Mouse (Mus musculus) forelimb bud, embryonic 11.5 days (tissue): ENCODE data around the gene Hnrnpd.

ENCODE experiments used
- DNase-seq: peaks from one replicate; pipeline ENCODE4 v3.0.0-alpha.2; 2012; ENCODE audit warnings: low read depth, low spot score

Gene Hnrnpd

GRCm38 (mm10) chr5:99978699-99979442 lies at the start of gene Hnrnpd, which contains the start of gene 4930524J08Rik:
Gene Hnrnpd, minus strand, starts transcription at chr5:99978938.
Gene 4930524J08Rik, plus strand, starts transcription at chr5:99979061.
- DNase-seq = peak; percentile 96

GRCm38 (mm10) chr5:100024868-100025267 lies 46.1 kb upstream of the Hnrnpd start:
- no peak for DNase-seq

GRCm38 (mm10) chr5:100024403-100024802 lies 45.7 kb upstream of the Hnrnpd start:
- no peak for DNase-seq

GRCm38 (mm10) chr5:100020089-100020488 lies 41.4 kb upstream of the Hnrnpd start:
- no peak for DNase-seq

GRCm38 (mm10) chr5:100012599-100012998 lies 33.9 kb upstream of the Hnrnpd start:
- DNase-seq = no peak

GRCm38 (mm10) chr5:100008485-100008884 lies 29.7 kb upstream of the Hnrnpd start:
- no peak for DNase-seq

- no peak for DNase-seq
Measured at GRCm38 (mm10) chr5:100007040-100007375, 28.3 kb upstream of the Hnrnpd start.

- DNase-seq = no peak
Measured at GRCm38 (mm10) chr5:100006324-100007039, 27.7 kb upstream of the Hnrnpd start.

- DNase-seq = no peak
Measured at GRCm38 (mm10) chr5:100005896-100006295, 27.2 kb upstream of the Hnrnpd start.

- DNase-seq = no peak
Measured at GRCm38 (mm10) chr5:100005431-100005830, 26.7 kb upstream of the Hnrnpd start.

GRCm38 (mm10) chr5:100003895-100004294 lies 25.2 kb upstream of the Hnrnpd start:
- no peak for DNase-seq

GRCm38 (mm10) chr5:100000500-100000899 lies 21.8 kb upstream of the Hnrnpd start:
- no peak for DNase-seq

- DNase-seq = no peak
Measured at GRCm38 (mm10) chr5:100000048-100000447, 21.3 kb upstream of the Hnrnpd start.

- no peak for DNase-seq
Measured at GRCm38 (mm10) chr5:99994680-99995079, 15.9 kb upstream of the Hnrnpd start.

- no peak for DNase-seq
Measured at GRCm38 (mm10) chr5:99994166-99994565, 15.4 kb upstream of the Hnrnpd start.

- DNase-seq = no peak
Measured at GRCm38 (mm10) chr5:99983452-99984061, 4.8 kb upstream of the Hnrnpd start.

- peak; percentile 78 for DNase-seq
Measured at GRCm38 (mm10) chr5:99977516-99978301, 1.0 kb downstream of the Hnrnpd start.

GRCm38 (mm10) chr5:99976334-99976955 lies 2.3 kb downstream of the Hnrnpd start:
- no peak for DNase-seq

- DNase-seq = no peak
Measured at GRCm38 (mm10) chr5:99975776-99976175, 3.0 kb downstream of the Hnrnpd start.

GRCm38 (mm10) chr5:99975061-99975460 lies 3.7 kb downstream of the Hnrnpd start:
- DNase-seq = no peak

- DNase-seq = no peak
Measured at GRCm38 (mm10) chr5:99973941-99974340, 4.8 kb downstream of the Hnrnpd start.
